Mouse (Mus musculus): ENCODE data around the gene Rad51b. TPM values are rescaled to one million over a fixed set of nuclear protein-coding genes. Genes with fewer than 3 reads are reported as not detected.

Rad51b gene
- polyA plus RNA-seq, 1 experiment from 2014 or later = 1.4 TPM

GRCm38 (mm10) chr12:79429507-79430291 lies 132.6 kb downstream of the Rad51b start:
- Histone ChIP-seq H3K4me1 (replicated peaks) (peaks cover 7% of the 10 kb centered on the region), H3K27ac (replicated peaks) (no peak overlapping the region), H3K9me3 (0 out of 2 replicates have a peak, but pooled peaks cover 3% of the 10 kb centered on the region), H3K4me3 (no peak overlapping the region), H3K36me3 (no peaks in the 10 kb centered on the region), H3K27me3 (no peaks in the 10 kb centered on the region), H3K9ac (no peak overlapping the region), H3K4me2 (no peak overlapping the region)
- 61% methylated on average over 7 of the region's 7 CpGs for WGBS
- ATAC-seq (ENCODE audit: low read depth) = no peak

GRCm38 (mm10) chr12:79431138-79431537 lies 134.1 kb downstream of the Rad51b start:
- H3K4me2 ChIP-seq = no peak overlapping the region
- no peak overlapping the region for H3K4me3 ChIP-seq
- peaks cover 9% of the 10 kb centered on the region for H3K4me1 ChIP-seq (replicated peaks)
- no peaks in the 10 kb centered on the region for H3K27me3 ChIP-seq
- no peaks in the 10 kb centered on the region for H3K36me3 ChIP-seq
- no peak overlapping the region for H3K27ac ChIP-seq (replicated peaks)
- no peak overlapping the region for H3K9ac ChIP-seq
- no peak for ATAC-seq (ENCODE audit: low read depth)
- no peaks in the 10 kb centered on the region for H3K9me3 ChIP-seq
- WGBS = 81% methylated on average over 4 of the region's 4 CpGs

DNA sequence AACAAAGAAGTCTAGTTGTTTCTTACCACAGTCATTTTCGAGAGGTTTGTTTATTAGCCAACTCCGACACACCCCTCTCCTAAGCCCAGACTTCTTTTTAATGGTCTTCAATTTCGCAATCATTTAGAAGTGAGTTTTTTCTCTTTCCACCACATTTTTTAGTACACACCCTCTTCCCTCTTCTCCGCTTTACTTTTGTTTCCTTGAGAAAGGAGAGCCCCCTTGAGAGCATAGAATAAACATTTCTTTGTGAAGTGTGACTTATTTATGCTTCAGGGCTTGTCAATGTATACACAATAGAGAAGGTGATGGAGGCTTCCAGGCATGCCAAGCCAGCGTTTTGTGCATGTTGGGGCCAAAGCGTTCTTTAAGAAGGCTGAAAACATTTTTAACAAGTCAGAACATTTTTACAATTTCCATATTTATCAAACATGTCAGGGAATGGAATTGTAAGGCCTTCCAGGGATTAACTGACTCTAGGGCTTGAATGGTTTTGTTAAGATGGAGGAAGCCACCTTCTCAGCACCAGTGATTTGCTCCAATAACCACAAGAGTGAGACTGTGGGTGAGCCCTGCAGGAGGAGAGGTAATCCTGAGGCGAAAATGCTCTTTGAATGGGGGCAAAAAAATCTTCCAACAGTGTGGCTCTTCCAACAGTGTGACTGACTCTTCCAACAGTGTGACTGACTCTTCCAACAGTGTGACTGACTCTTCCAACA lies 136.8 kb downstream of the Rad51b start:
- Histone ChIP-seq H3K4me2 (no peak overlapping the region), H3K27me3 (no peaks in the 10 kb centered on the region), H3K36me3 (no peaks in the 10 kb centered on the region), H3K4me1 (replicated peaks) (peaks cover 13% of the 10 kb centered on the region), H3K4me3 (no peak overlapping the region), H3K27ac (replicated peaks) (no peak overlapping the region), H3K9me3 (no peaks in the 10 kb centered on the region), H3K9ac (no peak overlapping the region)
- 21% methylated on average over 7 of the region's 7 CpGs for WGBS
- ATAC-seq (ENCODE audit: low read depth) = no peak

DNA sequence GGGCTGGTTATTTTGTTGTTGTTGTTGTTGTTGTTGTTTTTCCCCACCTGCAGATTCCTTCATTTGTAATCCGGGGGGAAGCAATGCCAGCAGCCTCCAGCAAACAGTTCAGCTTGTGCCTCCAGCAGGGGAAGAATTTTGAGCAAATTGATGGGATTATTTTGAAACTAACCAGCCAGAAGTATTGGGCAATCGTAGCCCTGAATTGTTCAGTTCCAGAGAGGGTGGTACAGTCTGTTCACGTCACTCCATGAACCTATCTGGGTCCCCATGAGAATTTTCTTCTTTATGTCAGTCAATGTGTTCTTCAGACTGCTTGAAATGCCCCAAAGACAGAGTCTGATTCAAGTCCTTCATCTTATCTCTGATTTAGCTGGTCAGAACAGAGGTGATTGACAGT lies 138.4 kb downstream of the Rad51b start:
- Histone ChIP-seq H3K36me3 (no peaks in the 10 kb centered on the region), H3K27me3 (no peaks in the 10 kb centered on the region), H3K27ac (replicated peaks) (no peak overlapping the region), H3K9ac (no peak overlapping the region), H3K4me1 (replicated peaks) (peaks cover 13% of the 10 kb centered on the region), H3K4me2 (no peak overlapping the region), H3K9me3 (no peaks in the 10 kb centered on the region), H3K4me3 (no peak overlapping the region)
- WGBS = 74% methylated on average over 3 of the region's 3 CpGs
- no peak for ATAC-seq (ENCODE audit: low read depth)

GRCm38 (mm10) chr12:79436035-79436434 lies 139.0 kb downstream of the Rad51b start:
- Histone ChIP-seq H3K4me1 (replicated peaks) (peaks cover 13% of the 10 kb centered on the region), H3K9ac (no peak overlapping the region), H3K27me3 (no peaks in the 10 kb centered on the region), H3K27ac (replicated peaks) (no peak overlapping the region), H3K4me3 (no peak overlapping the region), H3K36me3 (no peaks in the 10 kb centered on the region), H3K4me2 (no peak overlapping the region), H3K9me3 (no peaks in the 10 kb centered on the region)
- 24% methylated on average over 8 of the region's 8 CpGs for WGBS
- no peak for ATAC-seq (ENCODE audit: low read depth)

- 72% methylated on average over 4 of the region's 4 CpGs for WGBS
- H3K36me3 ChIP-seq = no peaks in the 10 kb centered on the region
- H3K4me1 ChIP-seq (replicated peaks) = peaks cover 13% of the 10 kb centered on the region
- H3K4me2 ChIP-seq = no peak overlapping the region
- no peak overlapping the region for H3K27ac ChIP-seq (replicated peaks)
- ATAC-seq (ENCODE audit: low read depth) = no peak
- H3K9ac ChIP-seq = no peak overlapping the region
- no peak overlapping the region for H3K4me3 ChIP-seq
- no peaks in the 10 kb centered on the region for H3K9me3 ChIP-seq
- no peaks in the 10 kb centered on the region for H3K27me3 ChIP-seq
Measured at GRCm38 (mm10) chr12:79436892-79437291, 139.8 kb downstream of the Rad51b start.

GRCm38 (mm10) chr12:79437572-79437971 lies 140.5 kb downstream of the Rad51b start:
- ATAC-seq (ENCODE audit: low read depth) = no peak
- H3K9me3 ChIP-seq = no peaks in the 10 kb centered on the region
- H3K27me3 ChIP-seq = no peaks in the 10 kb centered on the region
- H3K9ac ChIP-seq = no peak overlapping the region
- no peak overlapping the region for H3K4me3 ChIP-seq
- WGBS = 82% methylated on average over 3 of the region's 3 CpGs
- H3K27ac ChIP-seq (replicated peaks) = no peak overlapping the region
- H3K4me2 ChIP-seq = no peak overlapping the region
- no peaks in the 10 kb centered on the region for H3K36me3 ChIP-seq
- H3K4me1 ChIP-seq (replicated peaks) = peaks cover 13% of the 10 kb centered on the region

DNA sequence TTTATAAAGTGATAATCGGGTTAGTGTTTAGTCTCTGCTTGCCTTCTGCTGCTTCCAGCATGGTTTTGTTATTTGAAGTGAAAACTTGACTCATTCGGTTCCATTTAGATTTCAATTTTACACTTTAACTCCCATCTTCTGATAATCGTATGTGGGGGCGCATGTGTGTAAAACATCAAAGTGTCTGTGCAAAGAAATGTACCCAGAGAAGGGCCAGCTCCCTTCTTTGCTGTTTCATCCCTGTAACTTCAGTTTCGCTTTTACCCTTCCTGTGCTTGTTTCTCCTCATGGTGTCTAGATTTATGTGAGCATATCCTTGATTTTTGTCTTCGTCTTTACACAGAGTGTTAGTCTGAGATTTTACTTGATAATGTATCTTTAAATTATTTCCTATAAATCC lies 142.9 kb downstream of the Rad51b start:
- Histone ChIP-seq H3K27me3 (no peaks in the 10 kb centered on the region), H3K4me2 (no peak overlapping the region), H3K9me3 (no peaks in the 10 kb centered on the region), H3K9ac (no peak overlapping the region), H3K4me3 (no peak overlapping the region), H3K36me3 (no peaks in the 10 kb centered on the region), H3K27ac (replicated peaks) (no peak overlapping the region), H3K4me1 (replicated peaks) (peaks cover 6% of the 10 kb centered on the region)
- WGBS = 94% methylated on average over 6 of the region's 6 CpGs
- ATAC-seq (ENCODE audit: low read depth) = no peak

DNA sequence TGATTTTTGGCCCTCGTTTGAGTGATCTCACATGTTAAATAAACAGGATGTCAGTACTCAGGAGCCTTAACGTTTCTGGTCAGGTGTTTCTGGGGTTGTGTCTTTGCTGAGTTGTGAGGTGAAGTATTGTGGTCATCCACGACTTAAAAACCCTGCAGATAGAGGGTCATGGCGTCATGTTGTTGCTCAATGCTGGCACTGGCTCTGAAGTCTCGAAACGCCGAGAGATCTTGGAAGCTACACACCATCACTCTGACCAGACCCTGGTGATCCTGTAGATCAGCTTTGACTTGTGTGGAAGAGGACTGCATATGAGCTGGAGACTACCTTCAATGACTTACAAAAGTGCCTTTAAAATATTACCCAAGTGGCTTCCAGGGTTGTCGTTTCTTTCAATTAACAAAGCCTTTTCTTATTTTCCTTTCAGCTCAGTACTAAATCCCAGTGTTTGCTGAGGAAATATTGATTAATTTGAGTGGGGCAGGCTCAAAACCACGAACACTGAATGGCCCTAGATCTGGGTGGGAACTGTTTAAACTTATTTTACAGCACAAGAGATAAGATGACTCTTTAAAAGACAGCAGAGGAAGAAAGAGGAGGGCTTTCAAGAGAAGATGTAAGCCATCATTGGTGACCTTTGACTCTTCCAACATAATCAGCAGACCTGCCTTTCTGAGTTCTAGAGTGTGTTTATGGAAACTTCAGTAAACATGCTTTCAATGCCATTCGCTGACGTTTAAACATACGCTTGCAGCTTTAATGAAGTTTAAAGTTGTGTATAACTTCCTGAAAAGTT lies 144.3 kb downstream of the Rad51b start:
- no peak overlapping the region for H3K27ac ChIP-seq (replicated peaks)
- H3K9me3 ChIP-seq = no peaks in the 10 kb centered on the region
- no peak overlapping the region for H3K4me2 ChIP-seq
- ATAC-seq (ENCODE audit: low read depth) = no peak
- H3K9ac ChIP-seq = no peak overlapping the region
- WGBS = 79% methylated on average over 12 of the region's 12 CpGs
- peaks cover 1% of the 10 kb centered on the region; the same call in 1 of the 2 replicates for H3K4me1 ChIP-seq (replicated peaks)
- H3K27me3 ChIP-seq = no peaks in the 10 kb centered on the region
- H3K4me3 ChIP-seq = no peak overlapping the region
- no peaks in the 10 kb centered on the region for H3K36me3 ChIP-seq

- no peaks in the 10 kb centered on the region for H3K9me3 ChIP-seq
- H3K27ac ChIP-seq (replicated peaks) = no peak overlapping the region
- 76% methylated on average over 7 of the region's 7 CpGs for WGBS
- no peak overlapping the region for H3K4me2 ChIP-seq
- no peak overlapping the region for H3K4me3 ChIP-seq
- H3K4me1 ChIP-seq (replicated peaks) = no peaks in the 10 kb centered on the region
- H3K27me3 ChIP-seq = no peaks in the 10 kb centered on the region
- ATAC-seq (ENCODE audit: low read depth) = no peak
- H3K36me3 ChIP-seq = no peaks in the 10 kb centered on the region
- H3K9ac ChIP-seq = no peak overlapping the region
Measured at GRCm38 (mm10) chr12:79442126-79442525, 145.0 kb downstream of the Rad51b start.

DNA sequence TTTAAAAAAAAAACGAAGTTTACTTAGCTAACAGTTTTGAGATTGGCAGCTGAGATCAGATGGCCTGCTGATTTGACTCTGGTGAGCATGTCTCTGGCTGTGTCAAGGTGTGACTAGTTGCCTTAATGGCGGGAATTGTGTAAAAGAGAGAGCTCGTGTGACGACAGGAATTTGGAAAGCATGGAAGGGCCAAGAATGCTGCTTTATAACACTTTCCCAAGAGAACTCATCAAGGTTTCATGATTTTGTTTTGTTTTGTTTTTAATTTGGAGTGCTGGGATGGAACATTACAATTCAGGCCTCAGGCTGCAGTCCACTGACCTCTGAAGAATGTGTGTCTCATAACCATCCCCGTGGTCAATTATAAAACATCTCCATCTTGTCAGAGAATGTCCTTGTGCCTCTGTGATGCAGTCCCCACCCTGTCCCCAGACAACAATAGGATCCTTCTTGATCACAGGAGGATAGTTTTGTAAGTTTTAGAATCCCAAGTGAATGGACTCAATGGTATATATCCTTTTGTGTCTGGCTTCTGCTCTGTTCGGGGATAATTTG lies 145.8 kb downstream of the Rad51b start:
- ATAC-seq (ENCODE audit: low read depth) = no peak
- H3K9me3 ChIP-seq = no peaks in the 10 kb centered on the region
- H3K27me3 ChIP-seq = no peaks in the 10 kb centered on the region
- 61% methylated on average over 6 of the region's 6 CpGs for WGBS
- no peak overlapping the region for H3K4me3 ChIP-seq
- H3K4me2 ChIP-seq = no peak overlapping the region
- no peaks in the 10 kb centered on the region for H3K4me1 ChIP-seq (replicated peaks)
- H3K27ac ChIP-seq (replicated peaks) = no peak overlapping the region
- no peak overlapping the region for H3K9ac ChIP-seq
- no peaks in the 10 kb centered on the region for H3K36me3 ChIP-seq

- Histone ChIP-seq H3K9ac (no peak overlapping the region), H3K4me2 (no peak overlapping the region), H3K4me1 (replicated peaks) (no peaks in the 10 kb centered on the region), H3K36me3 (no peaks in the 10 kb centered on the region), H3K4me3 (no peak overlapping the region), H3K27me3 (no peaks in the 10 kb centered on the region), H3K9me3 (no peaks in the 10 kb centered on the region), H3K27ac (replicated peaks) (no peak overlapping the region)
- ATAC-seq (ENCODE audit: low read depth) = no peak
- WGBS = 83% methylated on average over 2 of the region's 2 CpGs
Measured at GRCm38 (mm10) chr12:79444646-79445045, 147.6 kb downstream of the Rad51b start.
